Mouse (Mus musculus) hindbrain, postnatal 0 days (tissue): ENCODE measurements around the gene Laptm5. TPM values are rescaled to one million over a fixed set of nuclear protein-coding genes. Genes with fewer than 3 reads are reported as not detected.

Experiments used
- ATAC-seq: fragments of 200-750 bp; cut with Nextera tagmentation; 2 replicates; pipeline ENCODE4 v1.8.0; 2017; ENCODE audit warnings: mild to moderate bottlenecking, moderate TSS enrichment, moderate library complexity
- DNase-seq: peaks from one replicate; pipeline ENCODE4 v3.0.0-alpha.2; 2015; ENCODE audit warnings: low spot score
- H3K27ac ChIP-seq: fragments of 300-500 bp; sonication (generic); 2 replicates; pipeline ENCODE4 v1.5.1; 2014; ENCODE audit warnings: mild to moderate bottlenecking
- H3K27me3 ChIP-seq: fragments of 300-500 bp; sonication (generic); 2 replicates; pipeline ENCODE4 v1.6.1; 2014; ENCODE audit warnings: low read length, mixed read lengths; ENCODE audit not compliant: insufficient read depth
- H3K36me3 ChIP-seq: fragments of 300-500 bp; sonication (generic); 2 replicates; pipeline ENCODE4 v1.6.1; 2014; ENCODE audit warnings: low read length, mixed read lengths; ENCODE audit not compliant: insufficient read depth
- H3K4me1 ChIP-seq: fragments of 300-500 bp; sonication (generic); 2 replicates; pipeline ENCODE4 v1.6.1; 2014; ENCODE audit warnings: antibody characterized with exemption, low read length, mixed read lengths; ENCODE audit not compliant: insufficient read depth
- H3K4me2 ChIP-seq: fragments of 300-500 bp; sonication (generic); 2 replicates; pipeline ENCODE4 v1.6.1; 2014; ENCODE audit warnings: low read depth, mild to moderate bottlenecking, low read length, moderate library complexity, mixed read lengths
- H3K4me3 ChIP-seq: fragments of 300-500 bp; sonication (generic); 2 replicates; pipeline ENCODE4 v1.5.1; 2014; ENCODE audit warnings: low read length
- H3K9ac ChIP-seq: fragments of 300-500 bp; sonication (generic); replicated peaks from 2 replicates; pipeline ENCODE4 v1.6.1; 2014; ENCODE audit warnings: mild to moderate bottlenecking, low read length, moderate library complexity, mixed read lengths
- H3K9me3 ChIP-seq: fragments of 300-500 bp; sonication (generic); 2 replicates; pipeline ENCODE4 v1.6.1; 2016; ENCODE audit warnings: low read length, mixed read lengths
- CTCF ChIP-seq: IDR thresholded peaks from 2 replicates; pipeline ENCODE4 v1.5.1; 2016; ENCODE audit warnings: antibody characterized with exemption, control low read depth, low read depth
- WGBS: fragments of 180-500 bp; shearing (Covaris S2); extraction: QIAGEN DNeasy Blood & Tissue Kit; methylation state at CpG from one replicate; pipeline ENCODE4 v1.1.7; 2014; 5-methylcytosine and 5-hydroxymethylcytosine counted together
- polyA plus RNA-seq: library from polyadenylated mRNA; unstranded; fragments of >200 nt; fragmentation: Nextera tagmentation; extraction: Ambion mirVana; gene quantifications from 2 replicates; pipeline ENCODE4 v1.2.1, GENCODE M21; 2015
- total RNA-seq: library from RNA; depleted of rRNA; stranded (reverse); fragments of >200 nt; gene quantifications from 2 replicates; pipeline ENCODE4 v1.2.3, GENCODE M21; 2014

The Laptm5 gene
- total and polyA plus RNA-seq, 2 experiments from 2014 or later, result 42.8 to 43.1 TPM

DNA sequence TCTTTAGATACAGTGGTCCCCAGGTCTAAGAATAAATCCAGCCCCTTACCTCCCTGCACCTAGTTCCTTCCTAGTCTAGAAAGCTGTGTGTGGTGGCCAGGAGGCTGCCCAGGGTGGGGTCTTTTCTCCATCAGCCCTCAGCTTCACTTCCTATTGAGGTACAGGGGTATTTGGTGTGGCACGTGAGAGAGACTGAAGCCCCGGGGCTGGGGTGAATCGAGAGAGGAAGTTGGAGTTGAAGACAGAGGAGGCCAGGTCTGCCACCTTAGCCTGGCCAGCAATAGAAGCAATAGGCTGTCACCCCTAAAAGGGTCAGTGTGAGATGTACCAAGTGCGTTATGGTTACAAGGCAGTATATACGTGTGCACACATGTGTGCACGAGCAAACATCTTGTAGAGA, 7.0 kb upstream of the Laptm5 start:
- Histone ChIP-seq H3K9me3 (no peaks in the 10 kb centered on the region), H3K4me2 (no peak overlapping the region), H3K4me3 (no peak overlapping the region), H3K27me3 (no peaks in the 10 kb centered on the region), H3K36me3 (no peaks in the 10 kb centered on the region), H3K9ac (no peak overlapping the region), H3K4me1 (peaks cover 4% of the 10 kb centered on the region; the same call in 1 of the 2 replicates), H3K27ac (0 out of 2 replicates have a peak overlapping the region, but pooled peaks have one; percentile 26)
- ATAC-seq, result no peak
- 60% methylated on average over 6 of the region's 6 CpGs for WGBS
- DNase-seq, result no peak
- TF ChIP-seq CTCF, result no peak

- TF ChIP-seq CTCF, result no peak
- peaks cover 4% of the 10 kb centered on the region; the same call in 1 of the 2 replicates for H3K4me1 ChIP-seq
- WGBS, result 22% methylated on average over 8 of the region's 8 CpGs
- peak; percentile 74 for DNase-seq
- ATAC-seq, result peak; percentile 69; the same call in 1 of the 2 replicates
- no peaks in the 10 kb centered on the region for H3K9me3 ChIP-seq
- H3K27ac ChIP-seq, result 0 out of 2 replicates have a peak overlapping the region, but pooled peaks have one; percentile 26
- no peaks in the 10 kb centered on the region for H3K36me3 ChIP-seq
- H3K4me2 ChIP-seq, result no peak overlapping the region
- no peaks in the 10 kb centered on the region for H3K27me3 ChIP-seq
- no peak overlapping the region for H3K9ac ChIP-seq
- H3K4me3 ChIP-seq, result no peak overlapping the region
Observed at GRCm38 (mm10) chr4:130906296-130906695, 6.6 kb upstream of the Laptm5 start.

DNA sequence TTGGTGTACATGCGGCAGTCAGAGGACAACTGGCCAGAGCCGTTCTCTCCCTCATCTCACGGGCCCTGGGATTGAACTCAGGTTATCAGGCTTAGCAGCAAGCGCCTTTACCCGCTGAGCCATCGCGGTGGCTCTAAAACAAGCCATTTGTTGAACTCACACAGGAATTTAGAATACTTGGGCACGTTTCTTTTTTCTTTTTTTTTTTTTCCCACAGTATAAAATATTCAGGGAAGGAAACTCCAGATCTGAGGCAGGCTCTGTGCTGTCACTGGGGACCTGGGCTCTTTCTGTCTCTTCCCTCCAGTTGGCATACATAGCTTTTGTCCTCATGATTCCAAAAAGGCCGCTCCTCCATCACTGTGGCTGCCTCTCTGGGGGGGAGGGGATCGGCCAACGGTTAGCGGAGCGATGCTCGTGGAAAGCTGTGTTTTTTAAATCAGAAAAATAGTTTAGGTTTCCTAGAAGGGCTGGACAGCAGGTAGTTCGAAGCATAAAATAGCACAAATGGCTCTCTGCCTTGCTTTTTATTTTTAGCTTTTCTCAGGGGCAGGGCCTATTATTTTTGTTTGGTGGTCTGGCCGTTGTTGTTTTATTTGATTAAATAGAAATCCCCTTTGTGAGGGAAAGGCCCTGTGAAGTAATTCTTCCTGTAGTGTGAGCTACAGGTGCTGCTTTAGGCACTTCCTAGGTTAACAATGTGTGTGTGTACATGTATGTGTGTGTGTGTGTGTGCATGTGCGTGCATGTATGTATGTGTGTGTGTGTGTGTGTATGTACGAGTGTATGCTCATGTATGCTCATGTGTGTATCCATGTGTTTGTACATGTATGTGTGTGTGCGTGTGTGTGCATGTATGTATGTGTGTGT, 5.5 kb upstream of the Laptm5 start:
- H3K9me3 ChIP-seq, result no peaks in the 10 kb centered on the region
- no peak for TF ChIP-seq CTCF
- ATAC-seq (no peak), DNase-seq (no peak)
- H3K4me2 ChIP-seq, result no peak overlapping the region
- H3K27ac ChIP-seq, result no peak overlapping the region
- H3K36me3 ChIP-seq, result no peaks in the 10 kb centered on the region
- H3K4me1 ChIP-seq, result peaks cover 4% of the 10 kb centered on the region; the same call in 1 of the 2 replicates
- 68% methylated on average over 19 of the region's 19 CpGs for WGBS
- H3K27me3 ChIP-seq, result no peaks in the 10 kb centered on the region
- no peak overlapping the region for H3K4me3 ChIP-seq
- no peak overlapping the region for H3K9ac ChIP-seq

GRCm38 (mm10) chr4:130908133-130908532, 4.8 kb upstream of the Laptm5 start:
- Histone ChIP-seq H3K27ac (no peak overlapping the region), H3K9ac (no peak overlapping the region), H3K4me1 (peaks cover 4% of the 10 kb centered on the region; the same call in 1 of the 2 replicates), H3K27me3 (no peaks in the 10 kb centered on the region), H3K36me3 (no peaks in the 10 kb centered on the region), H3K4me2 (no peak overlapping the region), H3K4me3 (no peak overlapping the region), H3K9me3 (no peaks in the 10 kb centered on the region)
- TF ChIP-seq CTCF, result no peak
- no peak for ATAC-seq
- WGBS, result 89% methylated on average over 10 of the region's 10 CpGs
- DNase-seq, result no peak

DNA sequence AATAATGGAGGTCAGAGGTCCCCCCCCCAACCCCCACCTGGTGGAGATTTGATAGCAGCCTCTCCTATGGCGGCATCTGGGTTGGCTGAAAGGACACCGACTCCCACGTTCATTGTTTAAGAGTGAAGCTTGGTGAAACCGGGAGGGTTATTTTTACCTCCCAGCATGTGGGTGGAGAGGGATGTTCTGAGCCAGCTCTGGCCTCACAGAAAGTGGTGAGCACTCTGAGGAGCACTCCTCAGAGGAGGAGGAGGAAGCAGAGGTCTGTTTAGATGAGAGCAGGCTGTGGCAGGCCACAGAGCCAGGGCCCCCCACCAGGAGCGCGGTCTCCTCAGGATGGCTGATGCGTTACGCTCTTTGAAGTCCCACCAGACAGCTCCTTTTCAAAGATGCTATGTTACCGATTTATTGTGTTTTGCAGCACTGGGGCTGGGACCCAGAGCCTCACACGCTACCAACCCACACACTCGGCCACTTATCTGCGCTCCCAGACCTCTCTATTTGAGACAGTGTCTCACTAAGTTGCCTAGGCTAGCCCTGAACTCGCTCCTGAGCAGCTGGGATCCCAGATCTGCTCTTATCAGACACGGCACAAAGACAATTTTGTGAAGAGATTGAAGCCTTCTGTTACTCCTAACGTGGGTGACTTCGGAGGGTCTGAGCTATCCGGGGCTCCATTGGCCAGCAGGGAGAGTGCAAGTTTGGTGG, 3.6 kb upstream of the Laptm5 start:
- Histone ChIP-seq H3K4me2 (no peak overlapping the region), H3K4me1 (peaks cover 4% of the 10 kb centered on the region; the same call in 1 of the 2 replicates), H3K4me3 (no peak overlapping the region), H3K9me3 (no peaks in the 10 kb centered on the region), H3K9ac (no peak overlapping the region), H3K27ac (no peak overlapping the region), H3K27me3 (no peaks in the 10 kb centered on the region), H3K36me3 (no peaks in the 10 kb centered on the region)
- DNase-seq (no peak), ATAC-seq (no peak)
- no peak for TF ChIP-seq CTCF
- 60% methylated on average over 17 of the region's 17 CpGs for WGBS

GRCm38 (mm10) chr4:130910666-130911065, 2.3 kb upstream of the Laptm5 start:
- Histone ChIP-seq H3K27me3 (no peaks in the 10 kb centered on the region), H3K9me3 (no peaks in the 10 kb centered on the region), H3K9ac (no peak overlapping the region), H3K27ac (no peak overlapping the region), H3K36me3 (no peaks in the 10 kb centered on the region), H3K4me1 (peaks cover 4% of the 10 kb centered on the region; the same call in 1 of the 2 replicates), H3K4me3 (no peak overlapping the region), H3K4me2 (no peak overlapping the region)
- ATAC-seq, result no peak
- WGBS, result 37% methylated on average over 7 of the region's 7 CpGs
- DNase-seq, result no peak
- TF ChIP-seq CTCF, result no peak

DNA sequence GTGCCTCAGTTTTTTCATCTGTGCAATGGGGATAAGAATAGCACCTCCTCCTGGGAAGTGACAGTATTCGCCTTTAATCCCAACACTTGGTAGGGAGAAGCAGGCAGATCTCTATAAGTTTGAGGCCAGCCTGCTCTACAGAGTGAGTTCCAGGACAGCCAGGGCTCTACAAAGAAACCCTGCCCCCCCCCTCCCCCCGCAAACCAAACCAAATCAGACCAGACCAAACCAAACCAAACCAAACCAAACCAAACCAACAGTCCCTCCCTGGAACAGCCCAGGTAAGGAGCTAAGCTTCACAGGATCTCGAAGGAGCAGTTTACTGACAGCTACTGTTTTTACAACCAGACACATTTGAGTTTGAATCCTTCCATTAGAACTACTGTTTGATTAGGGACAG, 299 bp upstream of the Laptm5 start:
- H3K27ac ChIP-seq, result no peak overlapping the region
- H3K4me3 ChIP-seq, result no peak overlapping the region
- 84% methylated on average over 3 of the region's 3 CpGs for WGBS
- no peaks in the 10 kb centered on the region for H3K9me3 ChIP-seq
- no peaks in the 10 kb centered on the region for H3K4me1 ChIP-seq
- H3K27me3 ChIP-seq, result no peaks in the 10 kb centered on the region
- no peak overlapping the region for H3K4me2 ChIP-seq
- DNase-seq (no peak), ATAC-seq (no peak)
- no peak for TF ChIP-seq CTCF
- no peaks in the 10 kb centered on the region for H3K36me3 ChIP-seq
- no peak overlapping the region for H3K9ac ChIP-seq
